Mouse (Mus musculus) adrenal gland, postnatal 36 days (tissue): ENCODE measurements around the gene Cables2. TPM values are rescaled to one million over a fixed set of nuclear protein-coding genes. Genes with fewer than 3 reads are reported as not detected.

Source experiments
- microRNA-seq: library from miRNA; unstranded; fragments of <30 nt; microRNA quantifications from one replicate; pipeline ENCODE4 v1.2.0, GENCODE M21; 2021
- total RNA-seq, 2 experiments: library from RNA; stranded (reverse); gene quantifications; 2 replicates each; pipeline ENCODE4 v1.2.3; 2021

Gene Cables2
- total RNA-seq, 2 experiments from 2014 or later: 14.0 to 14.2 TPM

Small RNAs within 50 kb of the gene (microRNA-seq; reads per million reads assigned to microRNA genes)
- not detected for gene Mir3091

Other genes with a start within 250 kb of the Cables2 start
- gene Lsm14b, start 248.5 kb downstream of the Cables2 start, total RNA-seq: 10 to 100 TPM; 43.0 to 44.9 TPM
- gene Psma7, start 231.1 kb downstream of the Cables2 start, total RNA-seq: 100 to 1,000 TPM; 246 to 260 TPM
- gene Ss18l1, start 231.0 kb downstream of the Cables2 start, total RNA-seq: 10 to 100 TPM; 10.1 to 10.3 TPM
- 10 to 100 TPM; 15.9 to 17.4 TPM for gene Mtg2, start 202.9 kb downstream of the Cables2 start, total RNA-seq
- gene Hrh3, start 169.0 kb downstream of the Cables2 start, total RNA-seq: under 1 TPM in 1 of 2 experiments, not detected in 1; 0.13 TPM
- gene Osbpl2, start 154.2 kb downstream of the Cables2 start, total RNA-seq: 10 to 100 TPM; 37.8 to 44.3 TPM
- 100 to 1,000 TPM; 148 to 182 TPM for gene Adrm1, start 102.0 kb downstream of the Cables2 start, total RNA-seq
- gene Lama5, start 47.6 kb downstream of the Cables2 start, total RNA-seq: 10 to 100 TPM; 25.7 to 74.5 TPM
- gene Rps21, start 16.1 kb downstream of the Cables2 start, total RNA-seq: 100 to 1,000 TPM; 736 to 838 TPM
- gene Rbbp8nl, start 16.4 kb upstream of the Cables2 start, total RNA-seq: not detected
- under 1 TPM in 1 of 2 experiments, not detected in 1; 0.10 TPM for gene Gata5, start 61.2 kb upstream of the Cables2 start, total RNA-seq
- 1 to 10 TPM in 1 of 2 experiments, under 1 TPM in 1; 0.70 to 1.5 TPM for gene Slco4a1, start 182.7 kb upstream of the Cables2 start, total RNA-seq
- not detected for gene Ntsr1, start 226.5 kb upstream of the Cables2 start, total RNA-seq